Mouse (Mus musculus) megakaryocyte, adult 5-6 weeks (primary cell): ENCODE measurements around the gene Nsrp1. TPM values are rescaled to one million over a fixed set of nuclear protein-coding genes. Genes with fewer than 3 reads are reported as not detected.

Experiments used
- ATAC-seq: 2 replicates; pipeline ENCODE4 v1.8.0; 2016; ENCODE audit warnings: mild to moderate bottlenecking, inconsistent platforms; ENCODE audit not compliant: poor library complexity, severe bottlenecking
- total RNA-seq, 2 experiments: library from RNA; stranded (forward) in 1 of 2; stranded (reverse) in 1 of 2; fragments of 153-499, 151-499 nt in 1 of 2; fragments of 221-1000, 200-1000 nt in 1 of 2; gene quantifications; 2 replicates each; pipeline versions ENCODE4 v1.2.3 to v1.2.4; 2015 to 2017

The Nsrp1 gene
- total RNA-seq, 2 experiments from 2014 or later = 22.6 to 41.4 TPM

GRCm38 (mm10) chr11:77061951-77062350 lies 16.3 kb downstream of the Nsrp1 start:
- ATAC-seq = no peak

- no peak for ATAC-seq
These were observed 35.4 kb downstream of the Nsrp1 start for GRCm38 (mm10) chr11:77042816-77043215.

GRCm38 (mm10) chr11:77041891-77042290 lies 36.3 kb downstream of the Nsrp1 start:
- ATAC-seq = no peak

GRCm38 (mm10) chr11:77031151-77031934 lies 46.9 kb downstream of the Nsrp1 start:
- ATAC-seq = no peak

- no peak for ATAC-seq
These were observed 50.1 kb downstream of the Nsrp1 start for GRCm38 (mm10) chr11:77028157-77028556.

GRCm38 (mm10) chr11:77026559-77026958 lies 51.7 kb downstream of the Nsrp1 start:
- no peak for ATAC-seq

- no peak for ATAC-seq
These were observed 56.4 kb downstream of the Nsrp1 start for GRCm38 (mm10) chr11:77021749-77022396.

GRCm38 (mm10) chr11:77019539-77019938 lies 58.7 kb downstream of the Nsrp1 start:
- no peak for ATAC-seq

- no peak for ATAC-seq
These were observed 60.2 kb downstream of the Nsrp1 start for GRCm38 (mm10) chr11:77018046-77018445.

- ATAC-seq = no peak
These were observed 67.3 kb downstream of the Nsrp1 start for GRCm38 (mm10) chr11:77010762-77011475.

GRCm38 (mm10) chr11:77009069-77010025 lies 68.9 kb downstream of the Nsrp1 start:
- no peak for ATAC-seq

- no peak for ATAC-seq
These were observed 71.6 kb downstream of the Nsrp1 start for GRCm38 (mm10) chr11:77006616-77007015.

GRCm38 (mm10) chr11:77005881-77006280 lies 72.4 kb downstream of the Nsrp1 start:
- ATAC-seq = no peak

- ATAC-seq = no peak
These were observed 75.9 kb downstream of the Nsrp1 start for GRCm38 (mm10) chr11:77002361-77002760.

- no peak for ATAC-seq
These were observed 77.5 kb downstream of the Nsrp1 start for GRCm38 (mm10) chr11:77000741-77001140.

- no peak for ATAC-seq
These were observed 79.5 kb downstream of the Nsrp1 start for GRCm38 (mm10) chr11:76998705-76999226.

GRCm38 (mm10) chr11:76997916-76998704 lies 80.1 kb downstream of the Nsrp1 start, which contains the start of gene Slc6a4:
Slc6a4 (plus strand) TSS chr11:76998603.
- peak; percentile 31 for ATAC-seq

- ATAC-seq = peak; percentile 80
These were observed 80.9 kb downstream of the Nsrp1 start for GRCm38 (mm10) chr11:76997305-76997704.

GRCm38 (mm10) chr11:76995966-76996672 lies 82.1 kb downstream of the Nsrp1 start:
- peak; percentile 37 for ATAC-seq
